Mouse (Mus musculus) erythroblast, embryonic 14.5 days (primary cell): Measurements from ENCODE around the gene Drg1. TPM values are rescaled to one million over a fixed set of nuclear protein-coding genes. Genes with fewer than 3 reads are reported as not detected.

Experiments used
- H3K27me3 ChIP-seq: 2 replicates; pipeline ENCODE4 v1.6.1; 2012; ENCODE audit warnings: inconsistent platforms; ENCODE audit not compliant: control insufficient read depth
- H3K36me3 ChIP-seq: 2 replicates; pipeline ENCODE4 v1.6.1; 2012; ENCODE audit warnings: mild to moderate bottlenecking, inconsistent platforms; ENCODE audit not compliant: control insufficient read depth
- H3K4me1 ChIP-seq: 2 replicates; pipeline ENCODE4 v1.6.1; 2012; ENCODE audit warnings: inconsistent platforms; ENCODE audit not compliant: control insufficient read depth
- H3K4me3 ChIP-seq: replicated peaks from 2 replicates; pipeline ENCODE3; 2012; ENCODE audit warnings: moderate library complexity, mild to moderate bottlenecking, inconsistent platforms
- H3K9me3 ChIP-seq: 2 replicates; pipeline ENCODE4 v1.6.1; 2012; ENCODE audit warnings: low read length, inconsistent platforms, mixed read lengths; ENCODE audit not compliant: control insufficient read depth
- GATA1 ChIP-seq: IDR thresholded peaks from 2 replicates; pipeline ENCODE4 v1.6.1; 2012; ENCODE audit warnings: low read length, inconsistent platforms, mixed read lengths
- TAL1 ChIP-seq: IDR thresholded peaks from 3 replicates; pipeline ENCODE4 v1.6.1; 2012; ENCODE audit warnings: low read length, inconsistent platforms, mixed read lengths
- polyA plus RNA-seq: library from polyadenylated mRNA; stranded (reverse); fragments of >175 nt; gene quantifications from 2 replicates; pipeline ENCODE4 v1.2.3, GENCODE M21; 2012

Drg1 gene
- polyA plus RNA-seq, 1 experiment, result 5.6 TPM

DNA sequence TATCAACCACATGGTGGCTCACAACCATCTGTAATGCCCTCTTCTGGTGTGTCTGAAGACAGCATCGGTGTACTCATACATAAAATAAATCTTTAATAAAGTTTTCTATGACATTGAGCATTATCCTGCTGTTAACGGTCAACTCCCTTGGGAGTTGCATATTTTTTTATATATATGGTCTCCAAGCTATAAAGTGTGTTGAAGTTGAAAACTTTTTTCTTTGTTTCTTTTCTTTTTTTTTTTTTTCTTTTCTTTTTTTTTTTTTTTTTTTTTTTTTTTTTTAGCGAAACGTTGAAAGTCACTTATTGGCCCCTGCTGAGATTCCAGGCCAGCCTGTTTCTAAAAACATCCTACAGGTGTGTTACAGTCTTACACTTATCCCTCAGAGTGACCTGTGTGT is 32.5 kb downstream of the Drg1 start:
- no peaks in the 10 kb centered on the region for H3K27me3 ChIP-seq
- no peak for TF ChIP-seq GATA1
- no peak for TF ChIP-seq TAL1
- H3K4me1 ChIP-seq, result no peaks in the 10 kb centered on the region
- H3K9me3 ChIP-seq, result no peaks in the 10 kb centered on the region
- H3K36me3 ChIP-seq, result peaks cover 97% of the 10 kb centered on the region
- no peak overlapping the region for H3K4me3 ChIP-seq

GRCm38 (mm10) chr11:3232248-3232647 is 34.0 kb downstream of the Drg1 start:
- H3K4me1 ChIP-seq, result no peaks in the 10 kb centered on the region
- H3K36me3 ChIP-seq, result peaks cover 93% of the 10 kb centered on the region
- no peaks in the 10 kb centered on the region for H3K9me3 ChIP-seq
- H3K4me3 ChIP-seq, result no peak overlapping the region
- H3K27me3 ChIP-seq, result no peaks in the 10 kb centered on the region
- TF ChIP-seq TAL1 (no peak), GATA1 (no peak)

- Histone ChIP-seq H3K27me3 (no peaks in the 10 kb centered on the region), H3K4me3 (no peak overlapping the region), H3K36me3 (peaks cover 96% of the 10 kb centered on the region), H3K4me1 (no peaks in the 10 kb centered on the region), H3K9me3 (no peaks in the 10 kb centered on the region)
- no peak for TF ChIP-seq GATA1
- no peak for TF ChIP-seq TAL1
These were observed 39.1 kb downstream of the Drg1 start for GRCm38 (mm10) chr11:3227113-3227512.

- TF ChIP-seq GATA1, result no peak
- no peak for TF ChIP-seq TAL1
- peaks cover 96% of the 10 kb centered on the region for H3K36me3 ChIP-seq
- no peak overlapping the region for H3K4me3 ChIP-seq
These were observed 43.1 kb downstream of the Drg1 start for GRCm38 (mm10) chr11:3223105-3223504.

GRCm38 (mm10) chr11:3212526-3212925 is 53.7 kb downstream of the Drg1 start:
- Histone ChIP-seq H3K9me3 (no peaks in the 10 kb centered on the region), H3K36me3 (peaks cover 95% of the 10 kb centered on the region), H3K4me1 (no peaks in the 10 kb centered on the region; the same call in 1 of the 2 replicates), H3K4me3 (no peak overlapping the region), H3K27me3 (no peaks in the 10 kb centered on the region)
- TF ChIP-seq GATA1 (no peak), TAL1 (no peak)

More at GRCm38 (mm10) chr11:3223105-3223504, 43.1 kb downstream of the Drg1 start:
- Histone ChIP-seq H3K9me3 (no peaks in the 10 kb centered on the region), H3K4me1 (no peaks in the 10 kb centered on the region), H3K27me3 (no peaks in the 10 kb centered on the region)

DNA sequence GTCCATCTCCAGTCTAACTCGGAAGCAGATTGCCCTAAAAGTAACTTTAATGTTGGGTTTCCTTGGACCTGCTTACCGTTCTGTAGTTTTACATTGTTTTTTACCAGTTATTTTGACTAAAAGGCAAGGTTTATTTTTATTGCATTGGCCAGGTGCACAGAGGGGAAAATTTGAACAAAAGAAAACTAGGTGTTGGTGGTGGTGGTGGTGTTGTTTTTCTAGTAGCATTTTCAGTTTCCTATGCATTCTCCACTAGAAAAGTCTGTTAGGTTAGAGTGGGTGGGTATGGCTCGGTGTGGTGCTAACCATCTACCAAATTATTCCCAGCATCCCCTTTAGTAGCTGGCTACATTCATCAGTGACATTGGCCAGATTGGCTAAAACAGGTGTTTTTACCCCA is 59.4 kb downstream of the Drg1 start:
- Histone ChIP-seq H3K27me3 (no peaks in the 10 kb centered on the region), H3K4me1 (peaks cover 28% of the 10 kb centered on the region), H3K9me3 (no peaks in the 10 kb centered on the region), H3K4me3 (no peak overlapping the region), H3K36me3 (peaks cover 75% of the 10 kb centered on the region)
- TF ChIP-seq GATA1, result no peak
- no peak for TF ChIP-seq TAL1

DNA sequence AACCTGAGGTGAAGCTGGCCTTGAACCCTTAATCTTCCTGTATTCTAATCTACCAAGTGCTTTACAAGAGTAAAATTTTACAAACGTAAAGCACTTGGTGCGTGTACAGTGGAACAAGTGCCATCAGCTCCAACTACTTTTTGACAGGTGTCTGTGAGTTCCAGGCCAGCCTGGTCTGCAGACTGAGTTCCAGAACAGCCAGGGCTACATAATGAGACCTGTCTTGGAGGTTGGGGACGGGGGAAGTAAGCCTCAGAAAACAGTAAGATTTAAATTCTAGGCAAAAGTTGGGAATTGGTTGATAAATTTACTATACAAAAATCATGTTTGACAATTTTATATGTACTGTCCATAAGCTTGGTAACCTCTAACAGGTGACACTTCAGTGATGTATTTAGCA is 61.0 kb downstream of the Drg1 start:
- Histone ChIP-seq H3K9me3 (no peaks in the 10 kb centered on the region), H3K27me3 (no peaks in the 10 kb centered on the region), H3K4me1 (peaks cover 28% of the 10 kb centered on the region), H3K4me3 (peak overlapping the region; percentile 60), H3K36me3 (peaks cover 60% of the 10 kb centered on the region)
- TF ChIP-seq GATA1 (no peak), TAL1 (no peak)

GRCm38 (mm10) chr11:3203771-3204170 is 62.4 kb downstream of the Drg1 start:
- Histone ChIP-seq H3K9me3 (no peaks in the 10 kb centered on the region), H3K4me1 (peaks cover 28% of the 10 kb centered on the region), H3K4me3 (peak overlapping the region; percentile 60), H3K27me3 (no peaks in the 10 kb centered on the region), H3K36me3 (peaks cover 46% of the 10 kb centered on the region)
- TF ChIP-seq TAL1 (no peak), GATA1 (no peak)

- Histone ChIP-seq H3K4me3 (peak overlapping the region; percentile 60), H3K27me3 (no peaks in the 10 kb centered on the region), H3K4me1 (peaks cover 28% of the 10 kb centered on the region), H3K36me3 (peaks cover 38% of the 10 kb centered on the region), H3K9me3 (no peaks in the 10 kb centered on the region)
- TF ChIP-seq GATA1 (no peak), TAL1 (no peak)
These were observed 63.3 kb downstream of the Drg1 start for GRCm38 (mm10) chr11:3202781-3203441.

DNA sequence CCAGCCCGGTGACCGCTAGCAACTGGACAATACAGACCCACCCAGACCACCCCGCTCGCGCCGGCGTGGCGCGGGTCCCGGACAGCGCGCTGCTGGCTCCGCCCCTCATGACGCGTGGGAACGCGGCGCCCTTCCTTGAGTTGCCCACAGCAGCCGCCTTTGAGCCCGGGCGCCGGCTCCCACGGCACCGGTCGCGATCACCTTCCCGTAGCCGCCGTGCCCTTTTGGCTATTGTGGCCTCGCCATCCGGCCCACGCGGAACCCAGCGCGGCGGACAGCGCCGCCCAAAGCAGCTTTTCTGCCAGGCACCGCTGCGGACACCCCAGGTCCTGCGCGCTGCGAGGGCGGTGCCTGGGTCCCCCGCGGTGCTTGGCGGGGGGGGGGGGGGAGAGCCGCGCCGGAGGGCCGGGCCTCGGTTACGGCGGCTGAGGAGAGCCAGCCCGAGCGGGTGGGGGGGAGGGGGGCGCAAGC is 63.9 kb downstream of the Drg1 start, which contains the start of gene Eif4enif1:
Eif4enif1 (plus strand) TSS at position 162 of the 471 bp plus-strand sequence.
- H3K36me3 ChIP-seq, result peaks cover 31% of the 10 kb centered on the region
- peak within 1 kb of the TSS; percentile 60 for H3K4me3 ChIP-seq
- no peaks in the 10 kb centered on the region for H3K9me3 ChIP-seq
- peaks cover 28% of the 10 kb centered on the region for H3K4me1 ChIP-seq
- H3K27me3 ChIP-seq, result no peaks in the 10 kb centered on the region
- TF ChIP-seq GATA1 (no peak), TAL1 (no peak)
